Mouse (Mus musculus): Measurements from ENCODE around the gene Itpr3.
A peak's percentile ranks its signal among the peaks of the same experiment; 100 is the strongest.

The Itpr3 gene

GRCm38 (mm10) chr17:27071630-27072029, 14.5 kb downstream of the Itpr3 start:
- no peak for DNase-seq (ENCODE audit: low read depth, low spot score)

DNA sequence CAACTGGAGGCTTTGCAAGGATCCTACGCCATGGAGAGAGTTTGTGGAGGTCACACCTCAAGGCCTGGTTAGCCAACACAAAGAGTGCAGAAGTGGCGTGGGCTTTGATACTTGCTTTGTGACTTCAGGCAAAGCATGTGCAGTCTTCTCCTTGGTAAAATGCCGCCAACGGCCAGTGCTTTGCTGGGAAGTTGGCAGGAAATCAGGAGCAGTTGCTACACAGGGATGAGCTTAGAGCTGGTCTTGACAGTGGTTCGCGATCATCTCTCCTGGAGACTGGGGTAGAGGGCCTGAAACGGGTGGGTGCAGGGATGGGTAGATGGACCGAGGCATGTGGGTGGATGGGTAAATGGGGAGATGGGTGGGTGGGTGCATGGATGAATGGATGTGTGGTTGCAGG, 15.3 kb downstream of the Itpr3 start:
- no peak for DNase-seq (ENCODE audit: low read depth, low spot score)

GRCm38 (mm10) chr17:27073126-27073525, 16.0 kb downstream of the Itpr3 start:
- no peak for DNase-seq (ENCODE audit: low read depth, low spot score)

DNA sequence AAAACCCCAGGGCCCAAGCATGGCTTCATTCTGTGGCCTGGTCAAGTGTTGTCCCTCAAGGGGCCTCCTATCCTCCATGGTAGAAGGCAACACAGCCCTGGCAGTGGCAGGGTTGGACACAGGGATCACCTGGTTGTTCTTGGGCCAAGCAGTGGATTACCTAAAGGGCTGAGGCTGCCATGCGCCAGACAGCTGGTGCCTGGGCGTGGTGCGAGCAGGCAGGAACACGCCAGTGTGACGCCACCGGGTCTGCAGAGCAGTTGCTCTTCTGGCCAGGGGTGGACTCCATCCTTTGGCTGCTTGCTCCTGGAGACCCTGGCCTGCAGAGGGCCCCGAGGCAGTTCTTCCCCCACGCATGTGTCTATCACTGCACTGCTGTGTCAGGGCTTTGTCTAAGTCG, 16.7 kb downstream of the Itpr3 start:
- DNase-seq (ENCODE audit: low read depth, low spot score) = no peak

- no peak for DNase-seq (ENCODE audit: low read depth, low spot score)
These were observed 17.1 kb downstream of the Itpr3 start for GRCm38 (mm10) chr17:27074236-27074635.

GRCm38 (mm10) chr17:27074849-27075745, 18.0 kb downstream of the Itpr3 start:
- no peak for DNase-seq (ENCODE audit: low read depth, low spot score)

DNA sequence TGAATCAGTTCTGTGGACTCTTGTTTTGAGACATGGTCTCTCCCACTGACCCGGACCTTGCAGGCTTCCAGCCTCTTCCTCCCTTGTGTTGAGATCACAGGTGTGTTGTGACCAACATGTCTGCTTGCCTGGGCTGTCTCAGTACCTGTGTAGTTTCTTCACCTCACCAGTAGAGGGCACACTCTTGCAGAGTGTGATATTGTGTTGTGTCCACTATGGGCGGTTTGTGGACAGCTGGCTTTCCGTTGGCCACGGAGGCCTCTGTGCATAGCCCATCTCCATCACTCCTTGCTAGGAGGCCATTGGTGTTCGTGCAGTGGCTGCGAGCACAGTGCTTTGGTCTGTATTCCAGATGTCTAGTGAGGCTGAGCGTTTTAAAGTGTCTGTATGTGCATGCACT, 20.0 kb downstream of the Itpr3 start:
- DNase-seq (ENCODE audit: low read depth, low spot score) = no peak

DNA sequence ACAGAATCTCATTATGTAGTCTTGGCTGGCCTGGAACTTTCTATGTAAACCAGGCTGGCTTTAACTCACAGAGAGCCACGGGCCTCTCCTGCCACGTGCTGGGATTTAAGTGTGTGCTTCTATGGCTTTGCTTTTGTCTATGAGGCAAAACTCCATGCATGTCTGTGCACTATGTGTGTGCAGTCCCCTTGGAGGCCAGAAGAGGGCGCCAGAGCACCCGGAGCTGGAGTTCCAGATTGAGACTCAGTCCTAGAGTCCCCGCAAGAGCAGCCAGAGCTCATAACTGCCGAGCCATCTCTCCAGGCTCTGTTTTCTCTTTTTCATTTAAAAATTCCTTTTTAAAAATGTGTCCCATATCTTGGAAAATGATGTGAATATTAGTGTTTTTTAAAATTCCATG, 20.8 kb downstream of the Itpr3 start:
- no peak for DNase-seq (ENCODE audit: low read depth, low spot score)

- DNase-seq (ENCODE audit: low read depth, low spot score) = no peak
These were observed 21.4 kb downstream of the Itpr3 start for GRCm38 (mm10) chr17:27078499-27078898.

- DNase-seq (ENCODE audit: low read depth, low spot score) = no peak
These were observed 24.8 kb downstream of the Itpr3 start for GRCm38 (mm10) chr17:27081868-27082267.

DNA sequence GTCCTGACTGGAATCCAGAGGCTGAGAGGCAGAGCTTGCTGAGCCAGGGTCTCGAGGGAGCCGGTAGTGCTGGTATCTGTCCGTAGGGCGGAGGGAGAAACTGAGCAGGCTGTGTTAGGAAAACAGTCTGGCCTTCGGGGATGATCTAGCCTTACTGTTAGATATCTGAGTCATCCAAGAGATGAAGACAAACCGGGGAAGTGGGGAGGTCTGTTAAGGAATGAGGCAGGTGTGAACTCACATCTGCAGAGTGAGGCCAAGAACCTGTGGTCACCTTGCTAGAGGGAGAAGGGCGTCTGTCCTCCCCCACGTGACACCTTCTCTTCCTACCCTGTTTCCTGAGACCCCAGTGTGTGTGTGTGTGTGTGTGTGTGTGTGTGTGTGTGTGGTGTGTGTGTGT, 25.7 kb downstream of the Itpr3 start:
- no peak for DNase-seq (ENCODE audit: low read depth, low spot score)

DNA sequence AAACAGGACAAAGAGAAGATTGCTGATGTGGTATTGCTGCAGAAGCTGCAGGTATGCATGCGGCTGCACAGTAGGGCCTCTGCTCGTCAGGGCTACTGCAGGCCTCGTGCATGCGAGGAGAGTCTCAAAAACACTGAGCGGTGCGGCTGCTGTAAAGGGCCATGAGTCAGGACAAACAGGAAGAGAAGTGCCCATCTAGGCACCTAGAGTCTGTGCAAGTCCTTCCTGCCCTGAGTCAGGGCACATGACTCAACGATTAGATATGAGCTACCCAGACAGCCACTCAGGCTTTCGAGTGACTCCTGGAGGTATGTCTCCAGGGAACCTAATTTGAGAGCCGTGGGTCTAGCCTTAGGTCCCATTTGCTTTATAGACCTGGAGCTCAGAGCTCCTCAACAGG, 26.5 kb downstream of the Itpr3 start:
- DNase-seq (ENCODE audit: low read depth, low spot score) = no peak

- DNase-seq (ENCODE audit: low read depth, low spot score) = peak; percentile 53
These were observed 28.6 kb downstream of the Itpr3 start for GRCm38 (mm10) chr17:27085676-27086075.

DNA sequence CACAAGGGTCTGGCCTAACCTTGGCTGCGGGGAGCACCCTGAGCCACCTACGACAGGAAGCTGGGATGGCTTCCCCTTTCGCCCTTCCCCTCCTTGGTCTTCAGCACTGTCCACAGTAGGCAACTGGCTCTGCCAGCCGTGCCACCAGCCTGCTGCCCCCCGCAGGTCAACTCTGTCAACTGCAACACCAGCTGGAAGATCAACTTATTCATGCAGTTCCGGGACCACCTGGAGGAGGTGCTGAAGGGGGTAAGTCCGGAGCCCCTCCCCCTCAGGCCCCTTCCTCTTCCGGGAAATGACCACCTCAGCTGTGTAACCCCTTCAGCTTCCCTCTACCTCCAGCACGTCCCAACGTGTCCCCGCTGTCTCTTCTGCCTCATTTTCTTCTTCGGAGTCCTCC, 30.3 kb downstream of the Itpr3 start:
- no peak for DNase-seq (ENCODE audit: low read depth, low spot score)

DNA sequence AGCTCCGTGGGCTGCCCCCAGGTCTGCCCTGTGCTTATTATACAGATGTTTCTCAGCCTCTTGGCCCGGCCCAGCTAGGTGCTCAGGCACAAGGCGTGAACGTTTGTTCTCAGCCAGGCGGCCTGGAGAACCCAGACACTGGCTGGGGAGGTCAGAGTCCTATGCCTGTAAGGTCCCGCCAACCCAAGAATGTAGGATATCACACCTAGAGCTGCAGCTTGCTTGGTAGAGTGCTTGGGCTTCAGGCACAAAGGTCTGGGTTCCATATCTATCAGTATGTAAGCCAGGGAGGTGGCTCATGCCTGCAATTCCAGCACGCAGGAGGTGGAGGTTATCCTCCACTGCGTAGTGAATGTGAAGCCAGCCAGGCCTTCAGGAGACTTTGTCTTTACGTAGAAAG, 33.0 kb downstream of the Itpr3 start:
- DNase-seq (ENCODE audit: low read depth, low spot score) = no peak

DNA sequence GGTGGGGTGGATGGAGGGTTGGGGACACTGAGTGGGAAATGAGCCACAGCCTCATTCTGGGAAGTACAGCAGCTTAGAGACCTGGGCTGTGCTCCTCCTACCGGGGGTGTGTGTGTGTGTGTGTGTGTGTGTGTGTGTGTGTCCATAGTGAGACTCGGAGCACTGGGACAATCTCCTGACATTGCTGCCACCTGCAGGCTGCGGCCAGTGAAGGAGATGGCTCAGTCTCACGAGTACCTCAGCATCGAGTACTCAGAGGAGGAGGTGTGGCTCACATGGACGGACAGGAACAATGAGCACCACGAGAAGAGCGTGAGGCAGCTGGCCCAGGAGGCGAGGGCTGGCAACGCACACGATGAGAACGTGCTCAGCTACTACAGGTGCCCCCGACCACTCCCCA, 38.6 kb downstream of the Itpr3 start:
- no peak for DNase-seq (ENCODE audit: low read depth, low spot score)

- no peak for DNase-seq (ENCODE audit: low read depth, low spot score)
These were observed 44.6 kb downstream of the Itpr3 start for GRCm38 (mm10) chr17:27101675-27102074.

DNA sequence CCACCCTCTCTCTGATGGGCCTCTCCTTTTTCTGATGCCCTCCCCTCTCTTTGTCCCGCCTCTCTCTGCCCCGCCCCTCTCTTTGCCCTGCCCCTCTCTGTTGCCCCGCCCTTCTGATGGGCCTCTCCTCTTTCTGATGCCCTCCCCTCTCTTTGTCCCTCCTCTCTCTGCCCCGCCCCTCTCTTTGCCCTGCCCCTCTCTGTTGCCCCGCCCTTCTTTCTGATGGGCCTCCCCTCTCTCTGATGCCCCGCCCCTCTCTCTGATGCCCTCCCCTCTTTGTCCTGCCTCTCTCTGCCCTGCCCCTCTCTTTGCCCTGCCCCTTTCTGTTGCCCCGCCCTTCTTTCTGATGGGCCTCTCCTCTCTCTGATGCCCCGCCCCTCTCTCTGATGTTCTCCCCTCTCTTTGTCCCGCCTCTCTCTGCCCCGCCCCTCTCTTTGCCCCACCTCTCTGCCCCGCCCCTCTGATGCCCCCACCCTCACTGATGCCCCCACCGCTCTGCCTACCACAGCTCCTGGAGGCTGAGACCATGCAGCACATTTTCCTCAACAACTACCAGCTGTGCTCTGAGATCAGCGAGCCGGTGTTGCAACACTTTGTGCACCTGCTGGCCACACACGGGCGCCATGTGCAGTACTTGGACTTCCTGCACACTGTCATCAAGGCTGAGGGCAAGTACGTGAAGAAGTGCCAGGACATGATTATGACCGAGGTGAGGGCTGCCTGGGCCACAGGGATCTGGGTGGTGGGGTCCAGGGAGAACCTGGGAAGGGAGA, 48.8 kb downstream of the Itpr3 start:
- no peak for DNase-seq (ENCODE audit: low read depth, low spot score)

- no peak for DNase-seq (ENCODE audit: low read depth, low spot score)
These were observed 49.6 kb downstream of the Itpr3 start for GRCm38 (mm10) chr17:27106745-27107144.

- DNase-seq (ENCODE audit: low read depth, low spot score) = no peak
These were observed 50.8 kb downstream of the Itpr3 start for GRCm38 (mm10) chr17:27107936-27108335.

DNA sequence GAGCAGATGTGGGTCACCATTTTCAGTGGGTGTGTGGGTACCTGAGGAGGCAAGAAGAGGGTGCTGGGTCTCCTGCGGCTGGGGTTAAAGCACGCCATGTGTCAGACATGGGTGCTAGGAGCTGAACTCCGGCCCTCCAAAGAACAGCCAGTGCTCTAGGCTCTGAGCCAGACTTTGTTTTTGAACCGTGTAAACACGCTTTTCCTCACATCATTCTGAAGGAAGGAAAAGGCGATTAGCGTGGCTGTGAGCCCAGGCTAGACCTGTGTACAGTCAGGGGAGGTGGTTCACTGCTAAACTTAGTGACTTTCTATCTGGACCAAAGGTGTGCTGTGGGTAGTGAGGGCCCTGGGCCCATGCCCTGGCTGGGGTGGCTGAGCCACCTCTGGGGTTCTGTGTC, 53.0 kb downstream of the Itpr3 start:
- DNase-seq (ENCODE audit: low read depth, low spot score) = no peak

DNA sequence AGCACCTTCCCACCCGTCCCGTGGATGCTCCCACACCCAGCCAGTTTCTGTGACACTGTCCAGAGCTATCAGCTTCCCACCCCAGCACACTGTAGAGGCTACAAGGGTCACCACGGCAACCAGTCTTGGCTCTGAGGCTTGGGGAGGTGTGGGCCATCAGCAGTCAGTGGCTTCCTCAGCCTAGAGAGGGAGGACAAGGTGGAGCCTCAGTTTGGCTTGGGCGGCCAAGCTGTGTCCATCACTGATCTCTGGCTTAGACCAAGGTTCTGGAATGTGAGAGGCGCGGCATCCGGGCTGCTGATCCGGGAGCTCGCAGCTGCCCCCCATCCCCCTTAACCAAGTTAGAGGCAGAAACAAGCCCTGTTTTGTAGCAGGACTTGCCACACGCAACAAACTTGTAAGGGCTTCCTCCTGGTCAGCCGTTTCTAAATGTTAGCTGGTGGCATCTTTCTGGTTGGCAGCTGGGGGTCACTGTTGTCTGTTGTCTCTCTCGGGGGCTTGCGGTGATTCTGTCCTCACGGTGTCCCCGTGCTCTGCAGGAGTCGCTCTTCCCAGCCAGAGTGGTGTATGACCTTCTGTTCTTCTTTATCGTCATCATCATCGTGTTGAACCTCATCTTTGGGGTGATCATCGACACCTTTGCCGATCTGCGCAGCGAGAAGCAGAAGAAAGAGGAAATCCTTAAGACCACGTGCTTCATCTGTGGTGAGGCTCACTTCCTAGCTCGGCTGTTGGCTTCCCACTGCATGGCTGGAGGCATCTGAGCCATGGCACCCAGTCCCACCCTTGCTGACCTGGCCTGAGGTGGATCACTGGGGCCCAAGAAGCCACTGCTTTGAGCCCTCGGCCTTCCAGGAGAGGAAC, 61.8 kb downstream of the Itpr3 start:
- DNase-seq (ENCODE audit: low read depth, low spot score) = no peak
